In the genomic region with DNA sequence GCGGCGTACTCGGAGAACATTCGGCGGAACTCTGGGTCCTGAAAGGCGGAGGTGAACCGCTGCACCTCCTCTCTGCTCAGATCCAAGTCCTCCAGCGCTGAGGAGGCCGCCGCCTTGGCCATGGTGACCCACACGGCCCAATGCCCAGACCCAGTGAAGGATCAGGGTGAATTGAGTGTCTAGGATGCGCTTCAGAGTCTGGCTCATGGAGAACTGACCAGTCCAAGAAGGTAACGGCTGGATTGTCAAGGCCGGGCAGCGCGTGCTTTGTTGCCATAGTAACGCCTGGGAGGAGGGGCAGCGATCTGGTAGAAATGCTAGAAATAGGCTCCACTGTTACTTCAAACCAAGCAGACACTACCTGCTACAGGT, we compare ENCODE assay signal across 8 mouse cellular contexts. TPM values are rescaled to one million over a fixed set of nuclear protein-coding genes. Genes with fewer than 3 reads are reported as not detected.
DNase-seq lines count a peak whose midpoint lies in the region; ATAC-seq lines count a peak whose summit lies in the region.

A gene (minus strand): TSS at position 266 of the 372 bp plus-strand sequence.

- DNase-seq in cerebellum, adult 11 months: peak; percentile 52
- DNase-seq in cerebellum, adult 9-11 months: no peak
- DNase-seq in cerebellum, postnatal 10 days: peak; percentile 88 to 89
- peak; percentile 34 to 57 for DNase-seq in frontal cortex, adult 2 months (ENCODE audit: extremely low spot score in 1 of 2, low spot score in 1 of 2)
- DNase-seq in layer of hippocampus, postnatal 36 days: peak; percentile 61 to 70
- peak; percentile 71 for DNase-seq in lung, postnatal 14 days
- DNase-seq in ovary, postnatal 36 days (ENCODE audit: low spot score): peak; percentile 76

- H3K9ac ChIP-seq in hindbrain, embryonic 16.5 days (ENCODE audit: low read depth, low read length): peak within 1 kb of the TSS; percentile 90

- H3K27ac ChIP-seq in hindbrain, embryonic 16.5 days (ENCODE audit: low read depth, low read length): peak within 1 kb of the TSS; percentile 93

- peaks cover 22% of the 10 kb centered on the region for H3K4me1 ChIP-seq in hindbrain, embryonic 16.5 days (ENCODE audit: control insufficient read depth, insufficient read depth, low read depth, low read length)

- H3K36me3 ChIP-seq in hindbrain, embryonic 16.5 days (ENCODE audit: control insufficient read depth, insufficient read depth, low read length): 0 out of 2 replicates have a peak, but pooled peaks cover 4% of the 10 kb centered on the region

- no peaks in the 10 kb centered on the region for H3K9me3 ChIP-seq in hindbrain, embryonic 16.5 days (ENCODE audit: control insufficient read depth, low read length)

- WGBS in hindbrain, embryonic 16.5 days: 0% methylated on average over 18 of the region's 18 CpGs

- H3K27me3 ChIP-seq in hindbrain, embryonic 16.5 days (replicated peaks; ENCODE audit: control insufficient read depth, insufficient read depth, low read length): no peaks in the 10 kb centered on the region

- ATAC-seq in hindbrain, embryonic 16.5 days: peak; percentile 44

- H3K4me2 ChIP-seq in hindbrain, embryonic 16.5 days (ENCODE audit: low read length): peak within 1 kb of the TSS; percentile 92

- H3K4me3 ChIP-seq in hindbrain, embryonic 16.5 days (ENCODE audit: low read length): peak within 1 kb of the TSS; percentile 99

RNA-seq across cellular contexts. Expression of the gene that starts here (rescaled TPM):
- 2.0 and 2.2 TPM in 2 replicates for polyA plus RNA-seq in frontal cortex, adult 2 months (2012; rRNA removed)
- 6.8 and 7.1 TPM in 2 replicates for polyA plus RNA-seq in hindbrain, embryonic 16.5 days (2015; fragmentation: Nextera tagmentation; extraction: Ambion mirVana)
- total RNA-seq in layer of hippocampus, postnatal 36 days (2021): 1 to 10 TPM; 1.4 to 2.0 TPM
